ENCODE assay signal across 16 mouse cellular contexts in the genomic region with DNA sequence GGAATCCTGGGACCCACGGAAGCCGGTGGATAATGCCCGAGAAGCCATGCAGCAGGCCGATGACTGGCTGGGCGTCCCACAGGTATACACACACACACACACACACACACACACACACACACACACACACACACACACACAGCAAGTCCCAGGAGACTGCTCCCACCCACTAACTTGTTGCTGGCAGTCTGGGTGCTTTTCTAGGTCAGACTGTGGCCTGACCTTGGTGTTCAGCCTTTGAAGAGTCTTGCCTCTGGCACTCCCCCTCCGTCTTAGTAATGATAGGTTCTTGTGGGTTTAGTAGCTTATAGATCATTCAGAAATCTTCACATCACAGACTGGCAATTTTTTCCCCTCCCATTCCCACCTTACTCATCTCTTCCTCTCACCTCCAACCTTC. TPM values are rescaled to one million over a fixed set of nuclear protein-coding genes. Genes with fewer than 3 reads are reported as not detected.
DNase-seq lines count a peak whose midpoint lies in the region.
"Had no signal": no experiment of that assay in that cellular context is flagged by ENCODE, and none has a peak within 500 bp of the region (broad histone marks: within the 10 kb centered on the region; RNA-seq: fewer than 3 reads in every experiment).

No protein-coding gene starts in this region.

- DNase-seq in adrenal gland, adult (ENCODE audit: inconsistent age in 2 of 2, low spot score in 1 of 2), result peak; percentile 69 to 77
- DNase-seq in adrenal gland, adult 18-20 months (ENCODE audit: low spot score in 2 of 2), result no peak
- peak; percentile 54 for DNase-seq in adrenal gland, postnatal 14 days
- no peak for DNase-seq in adrenal gland, postnatal 10 days
- DNase-seq in ovary, postnatal 36 days (ENCODE audit: low spot score), result peak; percentile 34
- no peak for DNase-seq in ovary, postnatal 14 days (ENCODE audit: low spot score)
- DNase-seq: cerebellum, adult 11-12 months; cerebellum, adult 9-10 months; cerebellum, postnatal 14 days; forebrain, postnatal 0 days; gastrocnemius, adult 2 months; gastrocnemius, postnatal 14 days; heart, adult 18-20 months; heart, postnatal 10 days; heart, postnatal 4 days; kidney, adult 18-20 months had no signal

RNA-seq across cellular contexts. Expression of gene Flnb, which starts 52.0 kb away (rescaled TPM):
- total RNA-seq in adrenal gland, adult 18-20 months (2021), result 10 to 100 TPM; 56.1 to 56.8 TPM
- total RNA-seq in adrenal gland, postnatal 14 days (2021), result 43.3 and 45.7 TPM in 2 replicates
- total RNA-seq in adrenal gland, postnatal 10 days (2021), result 10 to 100 TPM; 43.6 to 52.7 TPM

Comparison
In these comparisons a context has a peak if more than half of its experiments do, and no peak if none do; other contexts are left out.
1. DNase-seq: peak in adrenal gland, adult (2 of 2), adrenal gland, postnatal 14 days (single experiment) and ovary, postnatal 36 days (single experiment); none in adrenal gland, adult 18-20 months (0 of 2), adrenal gland, postnatal 10 days (single experiment) and ovary, postnatal 14 days (single experiment).